8 mouse cellular contexts compared by ENCODE assay signal in genomic region chr19:5770925-5771860, GRCm38 (mm10). TPM values are rescaled to one million over a fixed set of nuclear protein-coding genes. Genes with fewer than 3 reads are reported as not detected.
A peak's percentile ranks its signal among the peaks of the same experiment; 100 is the strongest.
DNase-seq lines count a peak whose midpoint lies in the region; ATAC-seq lines count a peak whose summit lies in the region.

Scyl1 (minus strand) TSS chr19:5771419.

- peak; percentile 87 for ATAC-seq in activated CD4-positive, CD25-positive, alpha-beta regulatory T cell, adult 4 months
- ATAC-seq in megakaryocyte, adult 5-6 weeks (ENCODE audit: poor library complexity, severe bottlenecking), result peak; percentile 97

- DNase-seq in embryo, embryonic 10 days (ENCODE audit: low spot score), result peak; percentile 89
- DNase-seq in gastrocnemius, postnatal 10 days, result peak; percentile 95
- peak; percentile 93 for DNase-seq in induced T-regulatory cell, adult 2 months (ENCODE audit: low read depth)
- DNase-seq in left cerebral cortex, adult 8-10 months (ENCODE audit: low spot score in 2 of 2), result peak; percentile 82 to 86
- DNase-seq in right cerebral cortex, adult 18-20 months, result peak; percentile 92
- peak; percentile 91 for DNase-seq in urinary bladder, postnatal 10 days (ENCODE audit: low spot score)

RNA-seq across cellular contexts. Expression of gene Scyl1, which starts in this region (rescaled TPM):
- polyA plus RNA-seq in activated CD4-positive, CD25-positive, alpha-beta regulatory T cell, adult 4 months (2017; shearing (Covaris generic)), result 10 to 100 TPM in 1 of 2 experiments, 1 to 10 TPM in 1; 8.4 to 16.8 TPM
- 10 to 100 TPM; 56.0 to 59.6 TPM for total RNA-seq in gastrocnemius, postnatal 10 days (2021)
- 100 to 1,000 TPM in 1 of 4 experiments, 10 to 100 TPM in 3; 88.9 to 100 (median 94.9) TPM for total RNA-seq in left cerebral cortex, adult 8-10 months (2022)
- 20.2 and 21.8 TPM in 2 replicates for total RNA-seq in megakaryocyte, adult 5-6 weeks (2015)
- total RNA-seq in megakaryocyte, adult 5-6 weeks (2017), result 30.9 and 41.5 TPM in 2 replicates

Comparison
In these comparisons a context has a peak if more than half of its experiments do, and no peak if none do; other contexts are left out.
1. Peak in every context shown above with its lines: DNase-seq and ATAC-seq.